Mouse (Mus musculus) G1E (cell line): ENCODE data around the gene Scarb1. TPM values are rescaled to one million over a fixed set of nuclear protein-coding genes. Genes with fewer than 3 reads are reported as not detected.

Experiments
- ATAC-seq: 2 replicates; pipeline ENCODE4 v1.8.0; 2016; ENCODE audit warnings: mild to moderate bottlenecking; ENCODE audit not compliant: insufficient number of reproducible peaks, poor library complexity, low FRiP score, severe bottlenecking; ENCODE audit errors: extremely low read depth
- DNase-seq: peaks from one replicate; pipeline ENCODE4 v3.0.0; 2012; ENCODE audit warnings: low spot score
- H3K27me3 ChIP-seq: 2 replicates; pipeline ENCODE4 v1.6.1; 2012; ENCODE audit warnings: mild to moderate bottlenecking, low read length, inconsistent platforms; ENCODE audit not compliant: insufficient read depth
- H3K36me3 ChIP-seq: replicated peaks from 2 replicates; pipeline ENCODE3; 2012; ENCODE audit warnings: mild to moderate bottlenecking, inconsistent platforms
- H3K4me1 ChIP-seq: 2 replicates; pipeline ENCODE4 v1.6.1; 2012; ENCODE audit warnings: low read depth, low read length, inconsistent platforms, mixed read lengths; ENCODE audit not compliant: insufficient read depth
- H3K4me3 ChIP-seq: 2 replicates; pipeline ENCODE4 v1.5.1; 2012; ENCODE audit warnings: low read depth, mild to moderate bottlenecking, inconsistent platforms, low read length, moderate library complexity, mixed read lengths
- H3K9me3 ChIP-seq: replicated peaks from 2 replicates; pipeline ENCODE4 v1.6.1; 2012; ENCODE audit warnings: inconsistent platforms
- CTCF ChIP-seq: IDR thresholded peaks from 2 replicates; pipeline ENCODE4 v1.5.1; 2012; ENCODE audit warnings: low read depth, low read length, inconsistent platforms, mixed read lengths
- GATA1 ChIP-seq: IDR thresholded peaks from 2 replicates; pipeline ENCODE4 v1.6.1; 2012; ENCODE audit warnings: borderline replicate concordance, low read length, inconsistent platforms, mixed read lengths
- GATA2 ChIP-seq: IDR thresholded peaks from 2 replicates; pipeline ENCODE4 v1.6.1; 2012; ENCODE audit warnings: low read depth, low read length, inconsistent platforms, borderline replicate concordance
- POLR2AphosphoS5 ChIP-seq: IDR thresholded peaks from 2 replicates; pipeline ENCODE4 v1.6.1; 2012; ENCODE audit warnings: low read depth, low read length, inconsistent platforms; ENCODE audit not compliant: insufficient replicate concordance
- TAL1 ChIP-seq: conservative IDR thresholded peaks from 2 replicates; pipeline ENCODE4 v1.6.1; 2012; ENCODE audit warnings: low read depth, low read length, inconsistent platforms, mixed read lengths
- polyA plus RNA-seq: library from polyadenylated mRNA; stranded (reverse); fragments of >175 nt; gene quantifications from 2 replicates; pipeline ENCODE4 v1.2.3, GENCODE M21; 2012
- total RNA-seq, 2 experiments: library from RNA; stranded (forward) in 1 of 2; stranded (reverse) in 1 of 2; fragments of 200-1000 nt in 1 of 2; fragments of >200 nt in 1 of 2; fragmentation: Nextera tagmentation in 1 of 2; gene quantifications; 2 replicates each; pipeline ENCODE4 v1.2.3; 2014 to 2017

The Scarb1 gene
- total and polyA plus RNA-seq, 3 experiments: 42.9 to 68.3 (median 43.7) TPM

- TF ChIP-seq GATA1: no peak
- no peak for TF ChIP-seq POLR2AphosphoS5
- TF ChIP-seq GATA2: no peak
- TF ChIP-seq TAL1: no peak
- no peak for TF ChIP-seq CTCF
Observed at GRCm38 (mm10) chr5:125364851-125365429, 24.0 kb upstream of the Scarb1 start.

DNA sequence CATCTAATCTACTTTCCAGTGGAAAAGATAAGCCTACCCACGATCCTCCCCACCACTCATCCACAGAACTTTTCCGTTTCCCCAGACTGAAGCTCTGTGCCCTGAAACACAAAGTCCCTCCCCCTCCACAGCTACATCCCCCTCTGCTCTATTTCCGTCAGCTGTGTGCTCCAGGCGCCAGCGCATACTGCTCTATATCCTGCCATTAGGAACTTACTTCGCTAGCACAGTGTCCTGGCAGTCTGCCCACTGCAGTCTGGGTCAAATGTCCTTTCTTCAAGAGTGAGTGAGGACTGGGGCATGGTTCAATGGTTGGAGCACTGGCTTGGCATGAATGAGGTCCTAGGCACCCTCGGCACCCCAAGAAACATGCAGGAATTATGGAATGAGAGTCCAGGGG, 23.0 kb upstream of the Scarb1 start:
- H3K4me1 ChIP-seq: peaks cover 5% of the 10 kb centered on the region; the same call in 1 of the 2 replicates
- H3K4me3 ChIP-seq: no peak overlapping the region
- TF ChIP-seq CTCF (no peak), TAL1 (no peak), POLR2AphosphoS5 (no peak), GATA2 (no peak), GATA1 (no peak)
- no peaks in the 10 kb centered on the region for H3K36me3 ChIP-seq
- H3K27me3 ChIP-seq: no peaks in the 10 kb centered on the region; the same call in 1 of the 2 replicates
- ATAC-seq (no peak), DNase-seq (no peak)
- H3K9me3 ChIP-seq: no peaks in the 10 kb centered on the region

More at GRCm38 (mm10) chr5:125364851-125365429, 24.0 kb upstream of the Scarb1 start:
- ATAC-seq: no peak
- Histone ChIP-seq H3K4me1 (peaks cover 5% of the 10 kb centered on the region; the same call in 1 of the 2 replicates), H3K4me3 (no peak overlapping the region), H3K27me3 (no peaks in the 10 kb centered on the region; the same call in 1 of the 2 replicates), H3K9me3 (no peaks in the 10 kb centered on the region), H3K36me3 (no peaks in the 10 kb centered on the region)
- DNase-seq: no peak

DNA sequence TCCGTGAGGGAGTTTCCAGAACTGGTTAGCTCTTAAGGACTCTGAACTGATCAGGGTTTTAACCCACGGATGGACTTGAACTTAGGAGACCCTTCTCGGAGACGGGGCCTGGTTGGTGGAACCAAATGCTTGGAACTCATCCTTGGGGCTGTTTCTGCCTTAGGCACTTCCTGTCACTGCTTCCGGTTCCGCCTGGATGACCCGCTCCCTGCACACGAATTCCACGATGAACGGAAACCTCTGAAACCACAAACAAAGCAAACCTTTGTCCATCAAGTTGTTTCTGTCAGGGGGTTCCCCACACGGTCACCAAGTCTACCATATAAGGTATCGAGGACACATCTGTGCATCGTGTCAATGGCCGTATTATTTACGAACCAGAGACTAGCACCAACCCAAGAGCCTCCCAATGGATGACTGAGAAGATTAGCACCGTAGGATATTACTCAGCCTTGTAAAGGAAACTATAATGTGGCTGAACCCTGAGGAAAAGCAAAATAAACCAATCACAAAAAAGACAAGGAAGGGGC, 20.2 kb upstream of the Scarb1 start:
- ATAC-seq (no peak), DNase-seq (no peak)
- Histone ChIP-seq H3K4me3 (no peak overlapping the region), H3K4me1 (no peaks in the 10 kb centered on the region), H3K36me3 (no peaks in the 10 kb centered on the region), H3K27me3 (peaks cover under 1% of the 10 kb centered on the region), H3K9me3 (no peaks in the 10 kb centered on the region)
- TF ChIP-seq POLR2AphosphoS5: no peak
- no peak for TF ChIP-seq TAL1
- TF ChIP-seq GATA2: no peak
- TF ChIP-seq GATA1: no peak
- TF ChIP-seq CTCF: no peak

- no peak for ATAC-seq
- H3K4me1 ChIP-seq: no peaks in the 10 kb centered on the region
- TF ChIP-seq TAL1 (no peak), POLR2AphosphoS5 (no peak), CTCF (no peak)
- no peak for DNase-seq
- no peak overlapping the region for H3K4me3 ChIP-seq
- H3K36me3 ChIP-seq: no peaks in the 10 kb centered on the region
- peaks cover 2% of the 10 kb centered on the region for H3K27me3 ChIP-seq
- H3K9me3 ChIP-seq: no peaks in the 10 kb centered on the region
Observed at GRCm38 (mm10) chr5:125360566-125360965, 19.7 kb upstream of the Scarb1 start.

DNA sequence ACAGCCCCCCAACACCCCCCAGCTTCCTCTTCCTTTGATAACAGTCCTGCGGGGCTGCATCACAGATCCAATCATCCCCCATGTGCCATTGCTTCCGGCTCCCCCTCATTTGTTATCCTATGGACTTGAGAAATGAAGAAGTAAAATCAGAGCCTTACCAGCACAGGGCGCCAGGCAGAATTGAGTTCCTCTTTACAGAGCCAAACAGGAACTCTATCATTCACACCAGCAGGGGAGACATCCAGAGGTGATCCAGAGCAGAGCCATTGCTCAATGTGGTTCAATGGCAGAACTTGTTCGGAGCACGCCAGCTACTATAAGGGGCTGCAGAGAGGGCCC, 17.3 kb upstream of the Scarb1 start:
- Histone ChIP-seq H3K27me3 (peaks cover 4% of the 10 kb centered on the region), H3K4me1 (no peaks in the 10 kb centered on the region), H3K36me3 (no peaks in the 10 kb centered on the region), H3K4me3 (no peak overlapping the region), H3K9me3 (0 out of 2 replicates have a peak, but pooled peaks cover 3% of the 10 kb centered on the region)
- no peak for DNase-seq
- no peak for TF ChIP-seq GATA1
- TF ChIP-seq POLR2AphosphoS5: no peak
- TF ChIP-seq TAL1: no peak
- no peak for ATAC-seq

DNA sequence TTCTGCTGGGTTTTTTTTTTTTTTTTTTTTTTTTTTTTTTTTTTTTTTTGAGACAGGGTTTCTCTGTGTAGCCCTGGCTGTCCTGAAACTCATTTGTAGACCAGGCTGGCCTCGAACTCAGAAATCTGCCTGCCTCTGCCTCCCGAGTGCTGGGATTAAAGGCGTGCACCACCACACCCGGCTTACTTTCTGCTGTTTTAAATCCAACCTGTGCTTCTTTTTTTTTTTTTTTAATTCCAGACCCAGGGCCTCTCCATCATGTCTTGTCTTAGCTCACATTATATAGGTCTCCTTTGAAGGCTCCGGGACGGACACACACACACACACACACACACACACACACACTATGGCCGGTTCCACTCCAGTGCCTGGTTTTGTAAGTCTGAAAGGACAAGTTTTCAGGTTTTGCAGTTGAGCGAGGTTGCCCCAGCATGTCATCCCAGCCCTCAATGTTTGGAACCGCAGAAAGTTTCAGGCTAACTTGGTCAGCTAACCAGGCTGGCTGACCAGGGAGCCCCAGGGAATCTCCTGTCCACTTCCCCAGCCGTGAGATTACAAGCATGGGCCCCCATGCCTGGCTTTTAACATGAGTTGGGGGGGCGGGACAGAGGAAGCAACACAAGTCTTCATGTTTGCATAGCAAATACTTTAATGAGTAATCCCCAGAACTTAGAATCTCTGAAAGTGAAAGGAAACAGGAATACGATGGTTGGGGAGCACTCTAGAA, 16.8 kb upstream of the Scarb1 start:
- DNase-seq: no peak
- ATAC-seq: no peak
- no peak overlapping the region for H3K4me3 ChIP-seq
- peaks cover 4% of the 10 kb centered on the region for H3K27me3 ChIP-seq
- H3K9me3 ChIP-seq: 0 out of 2 replicates have a peak, but pooled peaks cover 7% of the 10 kb centered on the region
- no peaks in the 10 kb centered on the region for H3K36me3 ChIP-seq
- no peaks in the 10 kb centered on the region for H3K4me1 ChIP-seq
- TF ChIP-seq CTCF (no peak), GATA2 (no peak), TAL1 (no peak), GATA1 (no peak), POLR2AphosphoS5 (no peak)
